Mouse (Mus musculus) hindbrain, embryonic 14.5 days (tissue): ENCODE measurements around the gene Cacna2d3. TPM values are rescaled to one million over a fixed set of nuclear protein-coding genes. Genes with fewer than 3 reads are reported as not detected.
A peak's percentile ranks its signal among the peaks of the same experiment; 100 is the strongest.

Source experiments
- ATAC-seq: fragments of 200-750 bp; cut with Nextera tagmentation; 2 replicates; pipeline ENCODE4 v1.8.0; 2017; ENCODE audit warnings: moderate number of reproducible peaks, mild to moderate bottlenecking, moderate TSS enrichment, moderate library complexity; ENCODE audit not compliant: low FRiP score
- DNase-seq: peaks from one replicate; pipeline ENCODE4 v3.0.0-alpha.2; 2015; ENCODE audit warnings: low spot score
- H3K27ac ChIP-seq: fragments of 300-500 bp; sonication (generic); 2 replicates; pipeline ENCODE4 v1.5.1; 2014; ENCODE audit warnings: mild to moderate bottlenecking, moderate library complexity
- H3K27me3 ChIP-seq: fragments of 300-500 bp; sonication (generic); 2 replicates; pipeline ENCODE4 v1.6.1; 2014; ENCODE audit warnings: mild to moderate bottlenecking, low read length, mixed read lengths; ENCODE audit not compliant: control insufficient read depth, insufficient read depth
- H3K36me3 ChIP-seq: fragments of 300-500 bp; sonication (generic); replicated peaks from 2 replicates; pipeline ENCODE4 v1.6.1; 2014; ENCODE audit not compliant: control insufficient read depth, insufficient read depth
- H3K4me1 ChIP-seq: fragments of 300-500 bp; sonication (generic); replicated peaks from 2 replicates; pipeline ENCODE4 v1.6.1; 2014; ENCODE audit warnings: antibody characterized with exemption, low read length, mixed read lengths; ENCODE audit not compliant: control insufficient read depth, insufficient read depth
- H3K4me2 ChIP-seq: fragments of 300-500 bp; sonication (generic); replicated peaks from 2 replicates; pipeline ENCODE4 v1.6.1; 2014; ENCODE audit warnings: mild to moderate bottlenecking, moderate library complexity
- H3K4me3 ChIP-seq: fragments of 300-500 bp; sonication (generic); replicated peaks from 2 replicates; pipeline ENCODE4 v1.5.1; 2014; ENCODE audit warnings: mild to moderate bottlenecking, low read length
- H3K9ac ChIP-seq: fragments of 300-500 bp; sonication (generic); 2 replicates; pipeline ENCODE4 v1.6.1; 2014
- H3K9me3 ChIP-seq: fragments of 300-500 bp; sonication (generic); 2 replicates; pipeline ENCODE4 v1.6.1; 2016; ENCODE audit warnings: low read length; ENCODE audit not compliant: control insufficient read depth
- WGBS: fragments of 180-500 bp; shearing (Covaris S2); extraction: QIAGEN DNeasy Blood & Tissue Kit; methylation state at CpG from one replicate; pipeline ENCODE4 v1.1.7; 2014; 5-methylcytosine and 5-hydroxymethylcytosine counted together
- polyA plus RNA-seq: library from polyadenylated mRNA; unstranded; fragments of >200 nt; fragmentation: Nextera tagmentation; extraction: Ambion mirVana; gene quantifications from 2 replicates; pipeline ENCODE4 v1.2.1, GENCODE M21; 2014

Cacna2d3 gene
- polyA plus RNA-seq, 1 experiment from 2014 or later = 61.6 TPM

DNA sequence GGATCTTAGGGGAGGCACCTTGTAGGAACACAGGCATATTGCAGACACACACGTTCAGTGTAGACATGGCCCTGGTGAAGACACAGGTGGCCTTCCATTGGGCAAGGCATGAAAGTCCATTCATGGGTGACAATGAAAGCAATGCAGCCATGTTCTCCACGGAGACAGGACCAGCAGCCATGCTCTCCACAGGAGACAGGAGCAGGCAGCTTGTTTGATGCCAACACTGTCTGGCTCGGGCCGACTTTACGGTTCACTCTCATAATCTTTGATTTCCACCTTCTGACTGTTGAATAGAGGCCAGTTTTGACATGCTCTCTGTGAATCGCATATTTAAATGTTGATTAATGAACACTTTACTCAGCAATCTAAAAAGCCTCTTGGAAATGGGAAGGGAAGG is 610.0 kb downstream of the Cacna2d3 start:
- ATAC-seq (no peak), DNase-seq (no peak)
- Histone ChIP-seq H3K27ac (no peak overlapping the region), H3K9ac (no peak overlapping the region), H3K9me3 (peaks cover 7% of the 10 kb centered on the region; the same call in 1 of the 2 replicates), H3K27me3 (no peaks in the 10 kb centered on the region; the same call in 1 of the 2 replicates), H3K36me3 (no peaks in the 10 kb centered on the region), H3K4me3 (no peak overlapping the region), H3K4me1 (0 out of 2 replicates have a peak, but pooled peaks cover 7% of the 10 kb centered on the region), H3K4me2 (no peak overlapping the region)
- 63% methylated on average over 6 of the region's 6 CpGs for WGBS

DNA sequence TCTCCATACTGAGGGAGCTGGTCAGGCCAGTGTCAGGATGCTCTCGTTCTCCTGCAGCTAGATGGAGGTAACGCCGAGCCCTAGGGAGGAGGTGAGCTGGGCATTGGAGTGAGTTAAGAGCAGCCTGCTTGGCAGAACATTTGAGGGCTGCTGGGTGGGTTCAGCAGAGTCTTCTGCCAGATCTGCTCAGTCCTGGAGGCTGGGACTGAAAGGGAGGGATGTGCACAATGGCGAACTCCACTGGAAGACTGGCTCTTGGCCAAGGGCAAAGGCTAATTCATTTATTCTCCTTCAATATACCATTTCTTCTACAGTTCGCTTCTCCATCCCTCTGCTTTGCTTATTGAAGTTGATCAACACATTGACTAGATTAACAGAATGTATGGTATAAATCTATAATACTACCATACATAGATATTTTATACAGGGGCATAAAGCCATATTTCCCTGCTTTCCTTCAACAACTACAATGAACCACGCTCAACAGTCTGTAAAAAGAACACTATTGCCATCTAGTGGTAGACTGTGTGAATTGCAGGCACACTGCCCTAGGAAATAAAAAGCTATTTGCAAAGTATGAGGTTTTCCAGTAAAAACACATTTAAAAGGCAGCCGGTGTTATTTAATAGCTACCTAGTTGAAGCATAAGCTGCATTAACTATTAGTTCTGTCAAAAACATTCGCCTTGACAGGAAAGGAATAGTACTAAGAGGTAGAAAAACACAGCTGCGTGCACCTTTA is 611.1 kb downstream of the Cacna2d3 start:
- Histone ChIP-seq H3K27me3 (no peaks in the 10 kb centered on the region; the same call in 1 of the 2 replicates), H3K36me3 (no peaks in the 10 kb centered on the region), H3K27ac (no peak overlapping the region), H3K4me3 (no peak overlapping the region), H3K4me2 (no peak overlapping the region), H3K4me1 (peaks cover 9% of the 10 kb centered on the region), H3K9me3 (peaks cover 7% of the 10 kb centered on the region; the same call in 1 of the 2 replicates), H3K9ac (no peak overlapping the region)
- DNase-seq (peak; percentile 74), ATAC-seq (no peak)
- WGBS = 71% methylated on average over 9 of the region's 9 CpGs

DNA sequence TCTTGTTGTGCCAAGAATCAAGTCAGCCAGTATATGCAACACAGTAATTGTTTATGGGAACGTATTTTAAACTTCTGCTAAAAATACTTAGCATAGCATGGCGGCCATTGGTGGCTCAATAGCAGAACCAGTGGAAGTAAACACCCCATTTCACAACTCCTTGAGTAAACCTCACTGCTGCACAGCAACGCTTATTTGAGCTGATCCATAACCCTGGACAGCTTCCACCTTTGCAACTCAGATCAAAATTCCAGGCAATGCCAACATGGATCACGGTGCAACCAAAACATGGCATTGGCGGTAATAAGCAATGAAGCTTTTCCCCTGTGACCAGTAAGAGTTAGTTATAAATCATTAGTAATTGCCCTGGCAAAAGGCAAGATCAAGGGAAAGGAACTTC is 614.2 kb downstream of the Cacna2d3 start:
- Histone ChIP-seq H3K4me3 (no peak overlapping the region), H3K9ac (no peak overlapping the region), H3K4me1 (peaks cover 8% of the 10 kb centered on the region), H3K4me2 (no peak overlapping the region), H3K27ac (no peak overlapping the region), H3K36me3 (no peaks in the 10 kb centered on the region), H3K27me3 (no peaks in the 10 kb centered on the region), H3K9me3 (peaks cover 7% of the 10 kb centered on the region; the same call in 1 of the 2 replicates)
- DNase-seq (no peak), ATAC-seq (no peak)
- WGBS = 86% methylated on average over 5 of the region's 5 CpGs

DNA sequence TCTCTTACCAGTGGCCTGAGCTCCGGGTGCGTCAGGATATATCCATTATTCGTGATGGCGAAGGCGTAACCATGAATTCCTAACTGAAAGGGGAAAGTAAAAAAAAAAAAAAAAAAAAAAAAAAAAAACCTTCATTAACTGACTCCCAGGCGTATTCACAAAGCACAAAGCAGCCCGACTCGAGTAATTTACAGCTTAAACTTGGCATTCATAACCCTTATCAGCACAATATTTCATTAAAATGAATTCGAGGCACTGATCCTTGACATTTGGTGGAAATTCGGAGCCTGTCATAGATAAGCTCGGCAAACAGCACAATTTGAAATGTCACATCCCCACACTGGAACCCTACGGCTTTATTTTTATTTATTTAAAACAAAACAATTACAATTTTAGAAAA is 623.9 kb downstream of the Cacna2d3 start:
- WGBS = 61% methylated on average over 12 of the region's 12 CpGs
- ATAC-seq = no peak
- Histone ChIP-seq H3K9me3 (no peaks in the 10 kb centered on the region), H3K4me2 (no peak overlapping the region), H3K27me3 (no peaks in the 10 kb centered on the region), H3K4me1 (0 out of 2 replicates have a peak, but pooled peaks cover 3% of the 10 kb centered on the region), H3K27ac (no peak overlapping the region), H3K9ac (no peak overlapping the region), H3K4me3 (no peak overlapping the region), H3K36me3 (no peaks in the 10 kb centered on the region)
- no peak for DNase-seq

DNA sequence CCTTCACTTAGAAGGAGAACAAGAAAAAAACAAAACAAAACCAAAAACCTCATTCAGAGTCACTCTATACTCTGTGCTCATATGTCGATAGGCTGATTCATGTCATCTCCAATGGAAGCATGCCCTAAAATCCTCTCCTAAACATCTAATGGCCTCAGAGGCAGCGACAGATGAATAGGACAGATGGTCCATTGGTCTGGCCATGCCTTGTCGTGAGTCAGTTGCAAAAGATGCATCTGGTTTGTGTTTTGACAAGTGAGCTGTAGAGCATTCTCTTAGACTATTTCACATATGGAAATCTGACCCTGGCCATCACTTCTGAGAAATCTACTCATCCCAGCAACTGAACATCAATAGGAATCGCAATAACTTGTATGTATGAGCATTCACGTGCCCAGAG is 626.2 kb downstream of the Cacna2d3 start:
- WGBS = 81% methylated on average over 5 of the region's 5 CpGs
- no peak overlapping the region for H3K27ac ChIP-seq
- no peak for DNase-seq
- no peaks in the 10 kb centered on the region for H3K9me3 ChIP-seq
- no peak overlapping the region for H3K4me3 ChIP-seq
- no peak for ATAC-seq
- no peak overlapping the region for H3K4me2 ChIP-seq
- H3K4me1 ChIP-seq = no peaks in the 10 kb centered on the region
- no peaks in the 10 kb centered on the region for H3K36me3 ChIP-seq
- no peaks in the 10 kb centered on the region for H3K27me3 ChIP-seq
- H3K9ac ChIP-seq = no peak overlapping the region

DNA sequence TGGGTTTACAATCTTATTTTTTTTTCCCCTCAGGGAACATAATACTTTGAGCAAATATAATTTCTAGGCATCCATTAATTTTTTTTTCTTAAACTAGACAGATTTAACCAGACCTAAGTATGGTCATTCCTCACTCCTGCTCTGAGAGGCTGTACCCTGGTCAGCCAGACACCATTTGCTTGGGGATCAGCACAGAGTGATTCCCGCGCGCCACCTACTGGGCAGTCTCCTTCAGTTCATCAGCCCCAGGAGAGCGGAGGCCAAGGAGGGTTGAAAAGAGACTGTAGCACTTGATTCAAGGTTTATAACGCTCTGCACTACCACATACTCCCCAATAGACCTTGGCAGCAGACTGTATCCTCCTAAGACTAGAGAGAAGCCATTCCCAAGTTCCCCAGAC is 631.6 kb downstream of the Cacna2d3 start:
- ATAC-seq (peak; percentile 70; the same call in 1 of the 2 replicates), DNase-seq (peak; percentile 80)
- H3K9ac ChIP-seq = no peak overlapping the region
- H3K4me1 ChIP-seq = peaks cover 5% of the 10 kb centered on the region; the same call in 1 of the 2 replicates
- H3K4me3 ChIP-seq = no peak overlapping the region
- no peaks in the 10 kb centered on the region for H3K27me3 ChIP-seq
- no peak overlapping the region for H3K27ac ChIP-seq
- H3K9me3 ChIP-seq = no peaks in the 10 kb centered on the region
- H3K36me3 ChIP-seq = no peaks in the 10 kb centered on the region
- no peak overlapping the region for H3K4me2 ChIP-seq
- WGBS = 3% methylated on average over 5 of the region's 5 CpGs

DNA sequence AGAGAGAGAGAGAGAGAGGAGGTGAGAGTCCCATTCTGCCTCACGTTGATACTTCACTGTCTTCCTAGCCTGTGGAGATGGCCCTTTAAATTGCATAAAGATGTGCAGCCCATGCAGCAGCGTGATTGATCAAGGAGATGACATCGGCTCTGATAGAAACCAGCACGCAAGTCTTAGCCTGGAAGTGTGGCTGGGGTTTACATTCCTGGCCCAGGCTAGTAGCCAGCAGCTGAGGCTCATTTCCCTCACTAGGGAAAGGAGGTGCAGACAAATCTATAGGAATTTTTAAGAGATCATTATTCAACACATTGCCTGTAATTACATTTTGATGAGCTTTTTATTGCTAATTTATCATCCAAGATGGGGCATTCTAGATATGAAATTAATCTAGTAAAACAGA is 635.1 kb downstream of the Cacna2d3 start:
- H3K4me3 ChIP-seq = no peak overlapping the region
- H3K27me3 ChIP-seq = no peaks in the 10 kb centered on the region
- 42% methylated on average over 4 of the region's 4 CpGs for WGBS
- peaks cover 5% of the 10 kb centered on the region; the same call in 1 of the 2 replicates for H3K4me1 ChIP-seq
- no peak overlapping the region for H3K27ac ChIP-seq
- ATAC-seq = no peak
- H3K36me3 ChIP-seq = no peaks in the 10 kb centered on the region
- H3K9ac ChIP-seq = no peak overlapping the region
- DNase-seq = no peak
- no peak overlapping the region for H3K4me2 ChIP-seq
- H3K9me3 ChIP-seq = no peaks in the 10 kb centered on the region

DNA sequence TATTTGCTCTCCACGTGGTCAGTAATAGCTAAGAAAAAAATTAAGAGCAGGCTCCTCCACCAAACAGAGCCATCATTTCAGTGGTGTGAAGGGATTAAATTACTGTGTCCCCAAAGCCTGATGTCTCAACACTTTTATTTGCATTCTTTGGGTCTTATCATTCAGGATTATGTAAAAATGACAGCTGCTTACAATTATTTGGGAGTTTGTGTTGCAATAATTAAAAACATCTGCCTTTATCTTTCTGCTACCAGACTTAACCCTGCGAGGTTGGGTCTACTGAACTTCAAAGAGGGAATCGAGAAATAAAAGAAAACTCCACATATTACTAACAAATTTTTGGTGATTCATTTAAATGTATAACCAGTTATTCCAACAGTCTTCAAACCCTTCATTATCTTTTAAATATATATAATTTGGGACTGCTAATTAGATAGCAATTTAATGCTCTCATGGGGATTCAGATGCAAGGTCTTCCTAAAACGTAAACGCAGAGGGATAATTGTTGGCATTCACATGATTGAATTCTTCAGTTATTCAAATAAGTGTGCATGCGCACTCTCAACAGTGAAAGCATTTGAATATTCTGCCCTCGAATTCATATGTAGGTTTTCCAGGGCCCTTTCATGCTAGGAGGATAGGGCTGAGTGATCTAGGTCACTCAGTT is 636.0 kb downstream of the Cacna2d3 start:
- ATAC-seq (no peak), DNase-seq (no peak)
- peaks cover 5% of the 10 kb centered on the region; the same call in 1 of the 2 replicates for H3K4me1 ChIP-seq
- no peaks in the 10 kb centered on the region for H3K27me3 ChIP-seq
- H3K27ac ChIP-seq = peak overlapping the region; percentile 14; the same call in 1 of the 2 replicates
- no peak overlapping the region for H3K9ac ChIP-seq
- H3K9me3 ChIP-seq = no peaks in the 10 kb centered on the region
- WGBS = 71% methylated on average over 7 of the region's 7 CpGs
- no peak overlapping the region for H3K4me3 ChIP-seq
- H3K36me3 ChIP-seq = no peaks in the 10 kb centered on the region
- H3K4me2 ChIP-seq = no peak overlapping the region

DNA sequence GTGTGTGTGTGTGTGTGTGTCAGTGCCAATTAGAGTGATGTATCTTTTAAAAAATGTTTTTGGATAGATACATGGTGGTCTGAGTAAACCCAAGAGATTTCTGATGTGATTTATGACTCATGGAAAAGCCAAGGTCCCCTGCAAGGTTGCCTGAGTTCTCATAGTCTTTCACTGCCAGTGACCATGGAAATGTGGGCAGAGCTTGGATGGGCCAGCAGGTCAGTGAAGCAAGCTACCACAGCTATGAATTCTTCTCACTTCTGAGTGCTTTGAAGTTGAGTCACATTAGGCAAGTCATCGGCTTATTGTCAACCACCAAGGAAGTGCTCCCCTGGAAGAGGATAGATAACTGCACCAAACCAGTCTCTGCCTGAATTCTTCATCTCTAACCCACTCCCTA is 639.5 kb downstream of the Cacna2d3 start:
- Histone ChIP-seq H3K4me3 (no peak overlapping the region), H3K27ac (no peak overlapping the region), H3K27me3 (no peaks in the 10 kb centered on the region), H3K36me3 (no peaks in the 10 kb centered on the region), H3K9me3 (no peaks in the 10 kb centered on the region), H3K9ac (no peak overlapping the region), H3K4me2 (no peak overlapping the region), H3K4me1 (0 out of 2 replicates have a peak, but pooled peaks cover 2% of the 10 kb centered on the region)
- 97% methylated on average over 1 of the region's 1 CpGs for WGBS
- ATAC-seq (no peak), DNase-seq (no peak)
